In genomic region chr12:29534326-29534725, GRCm38 (mm10) we compare ENCODE assay signal across 9 mouse cellular contexts. TPM values are rescaled to one million over a fixed set of nuclear protein-coding genes. Genes with fewer than 3 reads are reported as not detected.
DNase-seq lines count a peak whose midpoint lies in the region; ATAC-seq and TF ChIP-seq lines count a peak whose summit lies in the region.
"Had no signal": no experiment of that assay in that cellular context is flagged by ENCODE, and none has a peak within 500 bp of the region (broad histone marks: within the 10 kb centered on the region; RNA-seq: fewer than 3 reads in every experiment).

No protein-coding gene starts in this region.

- H3K36me3 ChIP-seq in liver, embryonic 11.5 days (ENCODE audit: control insufficient read depth, insufficient read depth, low read length) = no peaks in the 10 kb centered on the region
- H3K36me3 ChIP-seq in liver, postnatal 0 days (replicated peaks; ENCODE audit: insufficient read depth, low read length) = no peaks in the 10 kb centered on the region
- no peaks in the 10 kb centered on the region for H3K36me3 ChIP-seq in hindbrain, embryonic 15.5 days
- no peaks in the 10 kb centered on the region for H3K36me3 ChIP-seq in neural tube, embryonic 14.5 days (ENCODE audit: control insufficient read depth, insufficient read depth, low read length)

- H3K9me3 ChIP-seq in liver, embryonic 11.5 days (ENCODE audit: control insufficient read depth, low read length) = no peaks in the 10 kb centered on the region
- H3K9me3 ChIP-seq in liver, postnatal 0 days (ENCODE audit: low read length) = no peaks in the 10 kb centered on the region
- H3K9me3 ChIP-seq in hindbrain, embryonic 15.5 days = no peaks in the 10 kb centered on the region
- H3K9me3 ChIP-seq in neural tube, embryonic 14.5 days (ENCODE audit: control insufficient read depth, low read length) = no peaks in the 10 kb centered on the region

- H3K4me1 ChIP-seq in liver, embryonic 11.5 days (replicated peaks; ENCODE audit: control insufficient read depth, insufficient read depth, low read length) = no peaks in the 10 kb centered on the region
- H3K4me1 ChIP-seq in liver, postnatal 0 days (ENCODE audit: insufficient read depth) = no peaks in the 10 kb centered on the region
- H3K4me1 ChIP-seq in hindbrain, embryonic 15.5 days (replicated peaks) = peaks cover 53% of the 10 kb centered on the region
- H3K4me1 ChIP-seq in neural tube, embryonic 14.5 days (ENCODE audit: control insufficient read depth, insufficient read depth, low read length) = peaks cover 15% of the 10 kb centered on the region; the same call in 1 of the 2 replicates

- peaks cover 33% of the 10 kb centered on the region for H3K27me3 ChIP-seq in liver, embryonic 11.5 days (replicated peaks; ENCODE audit: control insufficient read depth, insufficient read depth, low read length)
- peaks cover 14% of the 10 kb centered on the region for H3K27me3 ChIP-seq in liver, postnatal 0 days (ENCODE audit: insufficient read depth, low read length)
- no peaks in the 10 kb centered on the region for H3K27me3 ChIP-seq in hindbrain, embryonic 15.5 days
- no peaks in the 10 kb centered on the region for H3K27me3 ChIP-seq in neural tube, embryonic 14.5 days (ENCODE audit: control insufficient read depth, insufficient read depth, low read length)

- WGBS in liver, embryonic 11.5 days = 7% methylated on average over 6 of the region's 6 CpGs
- 6% methylated on average over 6 of the region's 6 CpGs for WGBS in liver, postnatal 0 days (ENCODE audit: insufficient replicate concordance)
- WGBS in hindbrain, embryonic 15.5 days = 3% methylated on average over 6 of the region's 6 CpGs
- WGBS in neural tube, embryonic 14.5 days = 2% methylated on average over 6 of the region's 6 CpGs

- H3K9ac ChIP-seq in liver, embryonic 11.5 days (ENCODE audit: low read depth, low read length) = no peak overlapping the region
- H3K9ac ChIP-seq in liver, postnatal 0 days (replicated peaks) = no peak overlapping the region
- H3K9ac ChIP-seq in hindbrain, embryonic 15.5 days = peak overlapping the region; percentile 75
- peak overlapping the region; percentile 81 for H3K9ac ChIP-seq in neural tube, embryonic 14.5 days (replicated peaks; ENCODE audit: low read depth, low read length)

- DNase-seq in cerebellum, adult 11 months = peak; percentile 35
- no peak for DNase-seq in cerebellum, adult 8-10 months
- DNase-seq in liver, embryonic 11.5 days (ENCODE audit: low spot score) = no peak
- no peak for DNase-seq in liver, postnatal 0 days
- no peak for DNase-seq in gastrocnemius, adult 2 months
- DNase-seq in thymus, adult 18-20 months = no peak
- DNase-seq: kidney, adult 18-20 months had no signal

- TF ChIP-seq CTCF in liver, postnatal 0 days (IDR thresholded peaks at IDR 0.05; ENCODE audit: low read depth) = no peak
- no peak for TF ChIP-seq CTCF in gastrocnemius, adult 2 months (IDR thresholded peaks at IDR 0.05)

- intact Hi-C loops in gastrocnemius, adult 2 months (cut with DNase I) = no loop called here

- H3K4me3 ChIP-seq in liver, embryonic 11.5 days (ENCODE audit: low read depth, low read length) = no peak overlapping the region
- H3K4me3 ChIP-seq in liver, postnatal 0 days (ENCODE audit: low read depth, low read length) = no peak overlapping the region
- peak overlapping the region; percentile 50 for H3K4me3 ChIP-seq in hindbrain, embryonic 15.5 days
- H3K4me3 ChIP-seq in neural tube, embryonic 14.5 days (ENCODE audit: low read depth, low read length) = peak overlapping the region; percentile 40
- H3K4me3 ChIP-seq in gastrocnemius, adult 2 months = no peak overlapping the region

- H3K27ac ChIP-seq in liver, embryonic 11.5 days (ENCODE audit: low read depth, low read length) = no peak overlapping the region
- H3K27ac ChIP-seq in liver, postnatal 0 days (ENCODE audit: low read depth) = no peak overlapping the region
- H3K27ac ChIP-seq in hindbrain, embryonic 15.5 days (replicated peaks) = peak overlapping the region; percentile 94
- H3K27ac ChIP-seq in neural tube, embryonic 14.5 days (ENCODE audit: low read depth, low read length) = peak overlapping the region; percentile 96
- no peak overlapping the region for H3K27ac ChIP-seq in gastrocnemius, adult 2 months

- TF ChIP-seq EP300 in liver, postnatal 0 days (IDR thresholded peaks at IDR 0.05; ENCODE audit: low read depth) = no peak

- no peak for ATAC-seq in liver, embryonic 11.5 days (replicated peaks; ENCODE audit: low FRiP score)
- ATAC-seq in liver, postnatal 0 days = no peak
- peak; percentile 46; the same call in 1 of the 2 replicates for ATAC-seq in hindbrain, embryonic 15.5 days (ENCODE audit: low FRiP score, low read depth)
- peak; percentile 44; the same call in 1 of the 2 replicates for ATAC-seq in neural tube, embryonic 14.5 days (ENCODE audit: low read depth)

- H3K4me2 ChIP-seq in liver, embryonic 11.5 days = peak overlapping the region; percentile 20; the same call in 1 of the 2 replicates
- H3K4me2 ChIP-seq in liver, postnatal 0 days (ENCODE audit: low read depth, low read length) = no peak overlapping the region
- H3K4me2 ChIP-seq in hindbrain, embryonic 15.5 days = peak overlapping the region; percentile 74
- H3K4me2 ChIP-seq in neural tube, embryonic 14.5 days (ENCODE audit: low read depth, low read length) = peak overlapping the region; percentile 91

RNA-seq across cellular contexts. Expression of gene Myt1l, which starts 6.1 kb away (rescaled TPM):
- 0.44 and 0.53 TPM in 2 replicates for polyA plus RNA-seq in liver, embryonic 11.5 days (2014; fragmentation: Nextera tagmentation; extraction: Ambion mirVana)
- polyA plus RNA-seq in liver, postnatal 0 days (2015; fragmentation: Nextera tagmentation; extraction: Ambion mirVana) = not detected in 2 replicates
- polyA plus RNA-seq in hindbrain, embryonic 15.5 days (2015; fragmentation: Nextera tagmentation; extraction: Ambion mirVana) = 233 and 237 TPM in 2 replicates
- polyA plus RNA-seq in neural tube, embryonic 14.5 days (2014; fragmentation: Nextera tagmentation; extraction: Ambion mirVana) = 223 and 265 TPM in 2 replicates
- not detected for total RNA-seq in gastrocnemius, adult 2 months (2021)

Comparison
In these comparisons a context has a peak if more than half of its experiments do, and no peak if none do; other contexts are left out.
1. ATAC-seq: peak in hindbrain, embryonic 15.5 days (single experiment) and neural tube, embryonic 14.5 days (single experiment); none in liver, embryonic 11.5 days (single experiment) and liver, postnatal 0 days (single experiment).
2. H3K27ac ChIP-seq: peak in hindbrain, embryonic 15.5 days (single experiment) and neural tube, embryonic 14.5 days (single experiment); none in liver, embryonic 11.5 days (single experiment), liver, postnatal 0 days (single experiment) and gastrocnemius, adult 2 months (single experiment).
3. H3K4me3 ChIP-seq: peak in hindbrain, embryonic 15.5 days (single experiment) and neural tube, embryonic 14.5 days (single experiment); none in liver, embryonic 11.5 days (single experiment), liver, postnatal 0 days (single experiment) and gastrocnemius, adult 2 months (single experiment).
4. H3K9ac ChIP-seq: peak in hindbrain, embryonic 15.5 days (single experiment) and neural tube, embryonic 14.5 days (single experiment); none in liver, embryonic 11.5 days (single experiment) and liver, postnatal 0 days (single experiment).
5. RNA of gene Myt1l, which starts 6.1 kb away (polyA plus RNA-seq): 223 to 265 TPM in neural tube, embryonic 14.5 days and 233 to 237 TPM in hindbrain, embryonic 15.5 days; 0.44 to 0.53 TPM in liver, embryonic 11.5 days and not detected in liver, postnatal 0 days; every median in the first group is over 100 times any median in the second.